Mouse (Mus musculus) ES-Bruce4 (cell line): ENCODE data around the gene Rxrb. TPM values are rescaled to one million over a fixed set of nuclear protein-coding genes. Genes with fewer than 3 reads are reported as not detected.

ENCODE experiments used
- H3K27ac ChIP-seq: 2 replicates; pipeline ENCODE4 v1.5.1; 2012; ENCODE audit warnings: low read length, inconsistent platforms; ENCODE audit not compliant: insufficient read depth
- H3K27me3 ChIP-seq: 2 replicates; pipeline ENCODE4 v1.6.1; 2012; ENCODE audit warnings: mild to moderate bottlenecking, low read length, inconsistent platforms; ENCODE audit not compliant: control insufficient read depth, poor library complexity, insufficient read depth, severe bottlenecking
- H3K36me3 ChIP-seq: 2 replicates; pipeline ENCODE4 v1.6.1; 2012; ENCODE audit warnings: inconsistent platforms, mild to moderate bottlenecking, low read length, moderate library complexity; ENCODE audit not compliant: control insufficient read depth, poor library complexity, insufficient read depth, severe bottlenecking
- H3K4me1 ChIP-seq: one replicate; pipeline ENCODE4 v1.8.1; 2011; ENCODE audit warnings: low read length; ENCODE audit not compliant: control insufficient read depth, insufficient read depth
- H3K4me3 ChIP-seq: 2 replicates; pipeline ENCODE4 v1.5.1; 2011; ENCODE audit warnings: low read depth, mild to moderate bottlenecking, low read length
- H3K9ac ChIP-seq: 2 replicates; pipeline ENCODE4 v1.6.1; 2012; ENCODE audit warnings: low read depth, mild to moderate bottlenecking, inconsistent platforms; ENCODE audit not compliant: poor library complexity, severe bottlenecking
- H3K9me3 ChIP-seq: replicated peaks from 2 replicates; pipeline ENCODE4 v1.6.1; 2012; ENCODE audit warnings: mild to moderate bottlenecking, low read length, inconsistent platforms; ENCODE audit not compliant: control insufficient read depth, poor library complexity, insufficient read depth, severe bottlenecking
- CTCF ChIP-seq: IDR thresholded peaks from one replicate; pipeline ENCODE4 v1.8.1; 2011; ENCODE audit warnings: low read depth, low read length
- EP300 ChIP-seq: IDR thresholded peaks from 2 replicates; pipeline ENCODE4 v1.6.1; 2011; ENCODE audit warnings: low read depth, low read length; ENCODE audit not compliant: insufficient read depth
- POLR2A ChIP-seq: IDR thresholded peaks from one replicate; pipeline ENCODE4 v1.8.1; 2011; ENCODE audit warnings: low read length; ENCODE audit not compliant: insufficient read depth
- polyA plus RNA-seq: library from polyadenylated mRNA; stranded (reverse); fragments of >200 nt; gene quantifications from 2 replicates; pipeline ENCODE4 v1.2.4, GENCODE M21; 2011; ENCODE audit warnings: low read depth; ENCODE audit not compliant: missing spikeins, insufficient read depth, insufficient read length

The Rxrb gene
- polyA plus RNA-seq, 1 experiment, result 38.2 TPM

DNA sequence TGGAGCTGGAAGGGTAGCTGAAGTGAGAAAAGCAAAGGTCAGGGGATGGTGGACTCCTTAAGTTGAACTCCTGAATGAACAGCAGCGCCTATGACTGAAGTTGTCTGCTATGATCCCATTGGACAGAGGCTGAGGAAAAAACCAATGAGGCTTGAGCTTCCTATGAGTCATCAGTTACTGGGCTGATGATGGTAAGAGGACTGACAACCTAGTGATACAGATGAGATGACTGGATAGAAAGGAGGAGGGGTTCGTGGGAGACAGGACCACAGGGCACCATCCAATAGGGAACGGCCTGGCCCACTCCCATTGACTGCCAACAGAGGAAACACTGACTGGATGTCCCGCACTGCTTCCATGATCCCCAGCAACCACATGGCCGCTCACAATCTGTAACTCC, 48.0 kb downstream of the Rxrb start:
- no peaks in the 10 kb centered on the region for H3K9me3 ChIP-seq
- no peak for TF ChIP-seq CTCF
- no peak for TF ChIP-seq POLR2A
- no peak for TF ChIP-seq EP300
- no peak overlapping the region for H3K4me3 ChIP-seq
- no peak overlapping the region for H3K9ac ChIP-seq
- no peak overlapping the region for H3K27ac ChIP-seq
- no peaks in the 10 kb centered on the region for H3K36me3 ChIP-seq
- peaks cover 4% of the 10 kb centered on the region for H3K4me1 ChIP-seq
- H3K27me3 ChIP-seq, result no peaks in the 10 kb centered on the region

DNA sequence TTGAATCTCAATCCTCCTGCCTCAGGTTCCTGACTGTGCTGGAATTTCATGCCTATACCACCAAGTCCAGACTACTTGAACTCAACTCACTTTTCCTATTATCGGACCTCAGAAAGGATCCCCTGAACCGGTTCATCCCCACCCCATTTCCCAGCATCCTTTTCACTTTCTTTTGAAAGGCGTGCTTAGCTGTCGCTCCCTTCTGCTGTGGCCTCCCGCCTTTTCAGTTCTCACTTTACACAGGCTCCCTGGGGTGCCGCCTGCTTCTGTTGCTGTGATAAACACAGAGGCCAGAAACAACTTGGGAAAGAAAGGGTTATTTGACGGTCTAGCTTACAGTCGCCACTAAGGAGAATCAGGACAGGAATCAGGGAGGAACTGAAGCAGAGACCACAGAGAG, 51.5 kb downstream of the Rxrb start:
- Histone ChIP-seq H3K27ac (no peak overlapping the region), H3K4me3 (no peak overlapping the region), H3K27me3 (no peaks in the 10 kb centered on the region), H3K36me3 (no peaks in the 10 kb centered on the region), H3K9ac (no peak overlapping the region), H3K4me1 (peaks cover 4% of the 10 kb centered on the region), H3K9me3 (no peaks in the 10 kb centered on the region)
- TF ChIP-seq POLR2A (no peak), EP300 (no peak), CTCF (no peak)

DNA sequence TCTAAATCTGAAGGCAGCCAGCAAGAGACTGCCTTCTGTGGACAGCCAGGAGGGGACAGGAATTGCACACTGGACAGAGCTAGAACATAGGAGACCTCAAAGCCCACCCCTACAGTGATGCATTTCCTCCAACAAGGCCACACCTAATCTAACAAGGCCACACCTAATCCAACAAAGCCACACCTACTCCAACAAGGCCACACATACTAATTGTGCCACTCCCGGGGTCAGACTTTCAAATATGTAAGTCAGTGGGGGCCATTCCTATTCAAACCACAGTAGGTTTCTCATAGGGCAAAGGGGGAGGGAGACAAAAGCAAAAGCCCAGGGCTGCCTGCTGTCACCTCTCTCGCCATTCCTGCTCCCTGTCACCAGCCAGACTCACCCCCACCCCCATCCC, 55.8 kb downstream of the Rxrb start:
- no peaks in the 10 kb centered on the region for H3K9me3 ChIP-seq
- H3K9ac ChIP-seq, result no peak overlapping the region
- no peak overlapping the region for H3K27ac ChIP-seq
- no peaks in the 10 kb centered on the region for H3K27me3 ChIP-seq
- no peaks in the 10 kb centered on the region for H3K36me3 ChIP-seq
- peaks cover 2% of the 10 kb centered on the region for H3K4me1 ChIP-seq
- H3K4me3 ChIP-seq, result no peak overlapping the region
- TF ChIP-seq CTCF, result no peak
- TF ChIP-seq POLR2A, result no peak
- TF ChIP-seq EP300, result no peak

Other genes starting within 250 kb of the Rxrb start
- 3.6 and 3.9 TPM in 2 replicates for gene Angptl4, start 250.0 kb upstream of the Rxrb start, polyA plus RNA-seq
- 40.0 and 44.7 TPM in 2 replicates for gene Kank3, start 221.3 kb upstream of the Rxrb start, polyA plus RNA-seq
- gene Rps28, start 207.2 kb upstream of the Rxrb start, polyA plus RNA-seq, result 3,700 and 3,844 TPM in 2 replicates
- 406 and 464 TPM in 2 replicates for gene Ndufa7, start 207.2 kb upstream of the Rxrb start, polyA plus RNA-seq
- gene Cd320, start 188.7 kb upstream of the Rxrb start, polyA plus RNA-seq, result 30.6 and 35.7 TPM in 2 replicates
- not detected in 2 replicates for gene Gm7029, start 158.0 kb upstream of the Rxrb start, polyA plus RNA-seq
- gene Kifc1, start 141.2 kb upstream of the Rxrb start, polyA plus RNA-seq, result 155 and 186 TPM in 2 replicates
- gene Platr17, start 126.7 kb upstream of the Rxrb start, polyA plus RNA-seq, result 16.7 and 19.1 TPM in 2 replicates
- gene Daxx, start 122.4 kb upstream of the Rxrb start, polyA plus RNA-seq, result 40.2 and 42.3 TPM in 2 replicates
- 81.0 and 97.3 TPM in 2 replicates for gene Tapbp, start 115.9 kb upstream of the Rxrb start, polyA plus RNA-seq
- 14.8 and 20.7 TPM in 2 replicates for gene Zbtb22, start 115.9 kb upstream of the Rxrb start, polyA plus RNA-seq
- gene Rgl2, start 102.3 kb upstream of the Rxrb start, polyA plus RNA-seq, result 34.7 and 37.5 TPM in 2 replicates
- 146 and 152 TPM in 2 replicates for gene Pfdn6, start 91.5 kb upstream of the Rxrb start, polyA plus RNA-seq
- gene Wdr46, start 91.2 kb upstream of the Rxrb start, polyA plus RNA-seq, result 25.3 and 30.2 TPM in 2 replicates
- gene B3galt4, start 80.3 kb upstream of the Rxrb start, polyA plus RNA-seq, result 3.6 and 4.2 TPM in 2 replicates
- gene Vps52, start 76.0 kb upstream of the Rxrb start, polyA plus RNA-seq, result 18.3 and 19.0 TPM in 2 replicates
- gene Rps18, start 75.8 kb upstream of the Rxrb start, polyA plus RNA-seq, result 2,174 TPM in 2 replicates
- gene H2-K1, start 31.5 kb upstream of the Rxrb start, polyA plus RNA-seq, result 98.4 and 103 TPM in 2 replicates
- 8.1 and 11.4 TPM in 2 replicates for gene Ring1, start 7.1 kb upstream of the Rxrb start, polyA plus RNA-seq
- 19.0 and 26.1 TPM in 2 replicates for gene H2-Ke6, start 3.8 kb upstream of the Rxrb start, polyA plus RNA-seq
- gene Slc39a7, start 130 bp upstream of the Rxrb start, polyA plus RNA-seq, result 57.2 and 68.8 TPM in 2 replicates
- gene Col11a2, start 7.6 kb downstream of the Rxrb start, polyA plus RNA-seq, result 0.82 and 0.85 TPM in 2 replicates
- gene H2-Oa, start 60.5 kb downstream of the Rxrb start, polyA plus RNA-seq, result 1.4 TPM in 1 of 2 replicates, not detected in the other
- gene H2-DMa, start 87.7 kb downstream of the Rxrb start, polyA plus RNA-seq, result 5.9 and 8.3 TPM in 2 replicates
- gene Brd2, start 90.8 kb downstream of the Rxrb start, polyA plus RNA-seq, result 190 and 199 TPM in 2 replicates
- gene H2-DMb2, start 111.5 kb downstream of the Rxrb start, polyA plus RNA-seq, result not detected in 2 replicates
- gene H2-DMb1, start 121.3 kb downstream of the Rxrb start, polyA plus RNA-seq, result 0.65 and 1.1 TPM in 2 replicates
- 21.6 and 24.6 TPM in 2 replicates for gene Tap1, start 155.7 kb downstream of the Rxrb start, polyA plus RNA-seq
- gene Psmb9, start 156.0 kb downstream of the Rxrb start, polyA plus RNA-seq, result 8.7 and 10.2 TPM in 2 replicates
- 20.5 and 27.6 TPM in 2 replicates for gene Psmb8, start 165.9 kb downstream of the Rxrb start, polyA plus RNA-seq
- gene Tap2, start 171.7 kb downstream of the Rxrb start, polyA plus RNA-seq, result 18.8 and 22.7 TPM in 2 replicates
- gene H2-Ob, start 207.1 kb downstream of the Rxrb start, polyA plus RNA-seq, result not detected in 2 replicates
- gene H2-Ab1, start 225.9 kb downstream of the Rxrb start, polyA plus RNA-seq, result 2.3 and 2.4 TPM in 2 replicates